Mouse (Mus musculus): Measurements from ENCODE around the gene Man2a1.

The Man2a1 gene

DNA sequence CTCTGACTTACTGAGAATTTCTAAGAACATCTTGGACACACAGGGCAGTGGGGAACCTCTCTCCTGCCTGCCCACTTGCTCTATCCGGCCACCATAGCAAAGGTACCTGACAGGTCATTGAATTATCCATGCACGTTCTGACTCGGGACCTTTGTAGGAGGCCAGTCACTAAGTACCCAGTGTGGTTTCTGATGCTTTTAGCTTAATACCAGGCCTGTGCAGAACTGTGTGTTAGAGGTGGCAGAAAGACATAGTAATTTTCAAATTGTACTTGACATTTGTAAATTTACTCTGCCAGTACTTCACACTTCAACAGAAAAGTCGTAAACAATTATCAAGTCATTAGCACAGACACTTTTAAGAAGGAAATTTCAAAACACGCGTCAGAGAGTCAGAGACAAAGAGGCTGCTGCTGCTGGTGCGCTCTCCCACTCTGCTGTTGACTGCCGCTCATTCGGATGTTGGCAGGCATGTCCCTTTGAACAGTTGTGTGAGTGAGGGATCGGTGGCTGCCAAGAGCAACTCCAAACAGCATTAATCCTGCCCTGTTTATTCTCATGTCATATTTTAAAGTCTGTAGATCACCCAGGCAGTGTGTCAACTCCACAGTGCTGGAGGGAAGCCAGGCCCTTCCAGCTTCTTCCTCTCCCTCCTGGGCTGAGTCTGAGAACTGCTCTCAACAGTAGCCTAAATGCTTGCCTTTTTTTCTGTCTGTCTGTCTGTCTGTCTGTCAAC, 76.4 kb downstream of the Man2a1 start:
- in situ Hi-C loops (cut with MboI; ENCODE audit: unreplicated experiment in 2 of 2): no loop called here

DNA sequence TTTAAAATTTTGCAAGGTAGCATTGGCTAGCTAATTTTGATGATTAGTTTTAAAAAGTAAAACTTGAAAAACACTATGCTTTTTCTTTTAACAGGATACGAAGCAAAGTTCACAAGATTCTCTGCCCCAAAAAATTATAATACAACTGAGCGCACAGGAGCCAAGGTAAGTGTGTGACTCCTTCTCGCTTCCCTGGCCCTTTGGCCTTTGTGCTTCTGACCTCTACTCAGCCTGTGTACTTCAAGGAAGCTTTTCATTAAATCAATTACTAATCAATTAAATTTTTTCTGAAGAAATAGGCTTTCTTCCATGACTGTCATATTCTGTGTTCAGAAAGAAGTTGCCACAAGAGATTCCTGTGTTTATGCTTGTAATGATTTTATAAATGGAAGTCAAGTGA, 80.9 kb downstream of the Man2a1 start:
- in situ Hi-C loops (cut with MboI; ENCODE audit: unreplicated experiment in 2 of 2): loop anchor here (5.0 to 10.0 kb wide), 2 partner anchors 56 to 63 kb away; no protein-coding TSS in a partner anchor

DNA sequence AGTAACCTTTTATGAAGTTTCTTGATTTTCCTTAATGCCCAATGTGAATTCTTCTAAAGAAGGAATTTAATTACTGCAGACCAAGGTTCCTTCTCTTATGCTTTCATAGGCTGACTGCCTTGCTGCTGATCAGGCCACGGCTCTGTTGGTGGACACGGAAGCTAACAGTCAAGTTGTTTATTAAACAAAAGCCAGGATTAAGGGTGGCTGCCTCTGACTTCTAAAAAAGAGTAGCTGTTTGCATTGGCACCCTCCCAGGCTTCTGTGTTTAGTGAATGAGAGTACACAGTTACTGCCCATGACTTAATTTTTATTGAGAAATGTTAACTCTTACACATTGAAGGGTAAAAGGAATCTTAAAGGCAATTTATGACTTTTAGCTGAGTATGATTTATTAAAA, 81.4 kb downstream of the Man2a1 start:
- in situ Hi-C loops (cut with MboI; ENCODE audit: unreplicated experiment in 2 of 2): loop anchor here (5.0 to 10.0 kb wide), 2 partner anchors 55 to 63 kb away; no protein-coding TSS in a partner anchor

DNA sequence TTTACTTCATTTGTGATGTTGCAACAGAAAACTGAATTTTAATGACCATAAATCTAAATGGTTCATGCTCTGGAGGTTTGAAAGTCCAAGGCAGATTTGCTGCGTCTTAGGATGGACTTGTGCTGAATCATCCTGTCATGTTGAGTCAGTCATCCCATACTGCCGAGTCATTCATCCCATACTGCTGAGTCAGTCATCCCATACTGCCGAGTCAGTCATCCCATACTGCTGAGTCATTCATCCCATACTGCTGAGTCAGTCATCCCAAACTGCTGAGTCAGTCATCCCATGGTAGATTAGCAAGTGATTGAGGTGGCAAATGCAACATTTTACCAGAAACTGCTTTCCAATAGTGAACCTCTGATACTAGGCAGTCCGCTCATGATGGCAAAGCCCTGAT, 83.6 kb downstream of the Man2a1 start:
- in situ Hi-C loops (cut with MboI; ENCODE audit: unreplicated experiment in 2 of 2): loop anchor here (5.0 to 10.0 kb wide), 2 partner anchors 53 to 61 kb away; no protein-coding TSS in a partner anchor

DNA sequence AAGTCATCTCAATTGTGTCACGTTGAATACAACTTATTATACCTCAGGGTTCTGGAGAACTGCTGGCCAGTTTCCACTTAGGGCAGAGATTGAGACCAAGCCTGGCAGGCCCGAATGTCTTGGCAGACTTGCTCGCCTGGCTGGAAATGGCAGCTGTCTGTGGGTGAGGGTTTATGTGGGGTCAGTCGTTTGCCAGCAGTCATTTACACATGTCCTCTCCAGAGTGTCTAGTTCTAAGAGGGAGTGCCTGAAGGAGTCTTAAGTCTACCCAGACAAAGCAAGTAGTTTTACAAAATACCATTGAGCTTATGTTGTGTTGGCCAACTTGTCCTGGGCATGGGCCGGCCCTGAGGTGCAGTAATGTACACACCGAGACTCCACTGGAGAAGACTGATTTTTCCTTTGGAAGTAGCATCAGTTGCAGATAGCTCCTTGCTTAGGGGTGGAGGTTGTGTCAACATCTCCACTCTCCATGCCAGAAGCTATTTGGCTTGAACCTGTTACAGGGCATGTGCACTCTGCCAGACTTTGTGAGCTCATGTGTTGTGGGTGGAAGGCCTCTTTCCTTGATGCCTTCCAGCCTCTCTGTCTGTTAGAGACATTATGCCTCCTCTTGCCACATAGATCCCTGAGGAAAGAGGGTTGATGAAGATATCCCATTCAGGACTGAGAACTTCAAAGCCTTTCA, 84.8 kb downstream of the Man2a1 start:
- in situ Hi-C loops (cut with MboI; ENCODE audit: unreplicated experiment in 2 of 2): loop anchor here in 1 of 2 experiments (10.0 kb wide), 1 partner anchor 59 kb away; no protein-coding TSS in a partner anchor

DNA sequence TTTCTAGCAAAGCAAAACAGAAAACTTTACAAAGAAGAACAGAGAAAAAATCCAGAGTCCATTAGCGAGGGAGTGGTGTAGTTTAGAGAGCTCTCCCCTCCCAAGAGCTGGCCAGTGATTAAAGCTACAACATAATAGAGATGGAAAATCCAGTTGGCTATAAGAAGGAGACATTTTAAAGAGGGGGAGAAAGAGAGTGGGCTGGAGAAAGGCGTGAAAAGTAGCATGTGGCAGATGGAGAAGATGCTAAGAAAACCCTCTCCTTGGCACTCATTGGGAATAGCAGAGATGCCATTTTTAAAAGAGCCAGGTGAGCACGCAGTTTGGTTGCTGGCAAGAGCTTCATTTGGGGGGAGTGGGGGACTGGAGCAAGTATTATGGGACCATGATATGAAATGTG, 89.1 kb downstream of the Man2a1 start:
- in situ Hi-C loops (cut with MboI; ENCODE audit: unreplicated experiment in 2 of 2): loop anchor here (10.0 kb wide), 2 partner anchors 55 to 165 kb away; no protein-coding TSS in a partner anchor

DNA sequence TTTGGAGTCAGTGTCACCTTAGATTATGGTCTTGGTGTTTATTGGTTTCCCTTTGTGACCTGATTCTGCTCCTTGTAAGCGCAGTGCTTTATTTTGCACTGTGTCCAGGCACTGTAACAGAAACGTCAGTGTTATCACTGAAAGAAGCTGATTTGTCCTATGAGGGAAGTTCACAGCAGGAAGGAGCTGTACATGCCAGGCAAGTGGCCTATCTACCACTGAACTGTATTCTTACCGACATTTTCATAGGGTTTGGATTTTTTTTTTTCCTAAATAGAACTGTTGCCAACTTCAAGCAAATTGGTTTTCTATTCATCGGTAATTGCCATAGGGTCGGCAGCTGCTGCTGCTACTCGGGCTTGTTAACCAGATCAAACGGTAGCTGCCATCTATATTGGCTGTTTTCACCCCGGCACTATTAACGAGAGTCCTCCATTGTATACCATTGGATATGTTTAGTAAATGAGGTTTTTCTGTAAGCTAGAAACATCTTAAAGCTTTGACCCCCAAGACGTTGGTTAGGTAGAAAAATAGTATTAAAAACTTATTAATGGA, 96.8 kb downstream of the Man2a1 start:
- in situ Hi-C loops (cut with MboI; ENCODE audit: unreplicated experiment in 2 of 2): loop anchor here in 1 of 2 experiments (10.0 kb wide), 1 partner anchor 173 kb away; no protein-coding TSS in a partner anchor

DNA sequence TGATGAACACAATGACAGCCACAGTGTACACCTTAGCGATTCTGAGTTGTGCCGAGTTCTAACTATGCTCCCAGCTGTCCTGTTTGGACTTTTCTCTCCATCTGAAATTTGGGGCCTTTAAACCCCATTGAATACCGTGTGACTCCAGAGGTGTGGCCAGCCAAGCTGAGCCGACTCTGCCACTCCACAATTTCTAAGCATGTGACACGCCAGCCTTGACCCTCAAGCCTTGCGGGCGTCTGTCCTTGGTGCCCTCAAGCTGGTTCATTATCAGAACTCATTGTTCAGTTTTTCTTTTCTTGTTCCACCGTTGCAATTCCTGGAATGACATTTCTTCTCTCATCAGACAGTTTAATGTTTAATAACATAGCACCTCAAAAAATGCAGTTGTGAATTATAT, 98.0 kb downstream of the Man2a1 start:
- in situ Hi-C loops (cut with MboI; ENCODE audit: unreplicated experiment in 2 of 2): loop anchor here in 1 of 2 experiments (10.0 kb wide), 1 partner anchor 174 kb away; no protein-coding TSS in a partner anchor

DNA sequence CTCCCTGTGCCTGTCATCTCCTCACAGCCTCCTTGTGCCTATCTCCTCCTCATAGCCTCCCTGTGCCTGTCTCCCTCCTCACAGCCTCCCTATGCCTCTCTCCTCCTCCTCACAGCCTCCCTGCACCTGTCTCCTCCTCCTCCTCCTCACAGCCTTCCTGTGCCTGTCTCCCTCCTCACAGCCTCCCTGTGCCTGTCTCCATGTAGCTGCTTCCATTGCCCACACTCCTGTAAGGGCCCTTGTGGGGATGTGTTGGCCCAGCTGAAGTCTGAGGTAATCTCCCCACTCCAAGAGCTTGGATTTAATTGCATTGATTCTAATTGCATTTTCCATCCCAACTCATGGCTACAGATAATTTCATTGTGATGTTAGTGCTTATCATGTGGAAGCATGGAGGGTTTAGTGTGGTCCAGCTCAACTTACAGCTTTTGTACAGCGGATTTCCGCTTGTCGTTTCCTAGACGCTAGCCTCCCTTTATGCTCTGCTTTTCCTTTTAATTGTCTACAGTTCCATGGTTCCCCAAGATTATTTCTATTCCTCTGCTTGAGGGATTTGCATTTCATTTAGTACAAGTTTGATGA, 103.2 kb downstream of the Man2a1 start:
- in situ Hi-C loops (cut with MboI; ENCODE audit: unreplicated experiment in 2 of 2): no loop called here

DNA sequence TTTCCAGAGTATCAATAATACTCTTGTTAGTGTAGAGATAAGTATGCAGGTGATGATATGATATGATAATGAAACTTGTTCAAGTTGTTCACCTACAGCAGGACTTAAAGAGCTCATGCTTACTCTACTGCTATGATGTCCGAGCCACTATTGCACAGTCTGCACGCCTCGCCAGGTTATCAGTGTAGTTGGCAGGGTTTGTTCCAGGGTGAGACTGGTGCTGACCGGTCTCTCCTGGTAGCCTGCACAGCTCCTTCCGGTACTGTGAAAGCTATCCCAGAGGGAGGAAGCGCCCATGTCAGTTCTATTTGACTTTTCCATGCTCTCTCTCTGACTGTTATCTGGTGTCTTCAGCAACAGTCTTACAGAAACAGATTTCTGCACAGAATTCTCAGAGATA, 107.0 kb downstream of the Man2a1 start:
- in situ Hi-C loops (cut with MboI; ENCODE audit: unreplicated experiment in 2 of 2): no loop called here

DNA sequence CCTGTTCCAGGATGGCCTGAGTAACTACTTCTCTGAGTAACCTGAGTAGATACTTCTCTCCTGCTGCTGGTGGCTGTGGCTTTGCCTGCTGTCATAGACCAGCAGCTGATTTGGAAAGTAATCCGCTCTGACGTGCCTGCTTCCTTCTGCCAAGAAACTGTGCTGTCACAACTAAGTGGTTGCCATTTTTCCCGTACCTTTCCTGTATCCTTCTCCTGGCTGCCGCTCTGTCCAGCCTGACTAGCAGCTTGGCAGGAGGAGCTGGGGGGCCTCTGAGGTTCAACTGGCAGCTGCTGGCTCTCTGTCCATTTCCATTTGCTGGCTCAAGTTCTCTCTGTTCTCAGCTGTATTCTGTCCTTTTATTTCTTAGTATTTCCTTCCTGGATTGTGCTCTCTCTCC, 115.8 kb downstream of the Man2a1 start:
- in situ Hi-C loops (cut with MboI; ENCODE audit: unreplicated experiment in 2 of 2): no loop called here

DNA sequence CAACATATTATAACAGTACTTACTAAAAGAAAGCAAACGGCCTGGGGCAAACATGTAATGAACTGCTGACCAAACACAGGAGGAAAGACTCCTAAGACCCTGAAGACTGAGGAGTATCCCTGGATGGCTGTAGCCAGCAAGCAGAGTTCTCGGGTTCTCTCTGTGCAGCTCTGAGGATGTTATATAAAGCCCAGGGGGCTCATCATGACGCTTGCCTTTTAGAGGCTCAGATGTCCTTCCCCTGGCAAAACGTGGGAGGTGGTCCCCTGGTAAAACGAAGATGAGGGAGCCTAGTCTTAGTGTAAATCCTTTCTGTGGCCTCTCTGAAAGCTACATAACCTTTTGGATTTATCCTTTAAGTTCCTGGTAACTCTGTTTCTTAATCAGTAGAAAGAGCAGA, 119.2 kb downstream of the Man2a1 start:
- in situ Hi-C loops (cut with MboI; ENCODE audit: unreplicated experiment in 2 of 2): no loop called here

DNA sequence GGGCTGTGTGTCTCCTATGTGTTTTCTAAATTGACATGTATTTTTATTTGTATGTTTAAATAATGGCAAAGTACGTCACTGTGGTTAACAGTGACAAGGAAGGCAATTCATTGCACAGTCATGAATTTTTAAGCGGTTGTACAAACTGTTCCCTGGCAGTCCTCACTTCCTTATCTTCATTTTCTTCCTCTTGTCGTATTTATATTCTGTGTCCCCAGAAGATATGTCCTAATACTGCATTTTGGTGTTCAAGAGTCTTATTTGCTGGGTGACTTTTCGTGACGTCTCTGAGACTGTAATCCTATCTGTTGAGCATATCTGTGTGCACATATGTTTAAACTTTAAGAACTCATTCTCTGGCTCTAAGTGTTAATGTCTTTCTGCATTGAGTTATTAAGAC, 120.6 kb downstream of the Man2a1 start:
- in situ Hi-C loops (cut with MboI; ENCODE audit: unreplicated experiment in 2 of 2): no loop called here

DNA sequence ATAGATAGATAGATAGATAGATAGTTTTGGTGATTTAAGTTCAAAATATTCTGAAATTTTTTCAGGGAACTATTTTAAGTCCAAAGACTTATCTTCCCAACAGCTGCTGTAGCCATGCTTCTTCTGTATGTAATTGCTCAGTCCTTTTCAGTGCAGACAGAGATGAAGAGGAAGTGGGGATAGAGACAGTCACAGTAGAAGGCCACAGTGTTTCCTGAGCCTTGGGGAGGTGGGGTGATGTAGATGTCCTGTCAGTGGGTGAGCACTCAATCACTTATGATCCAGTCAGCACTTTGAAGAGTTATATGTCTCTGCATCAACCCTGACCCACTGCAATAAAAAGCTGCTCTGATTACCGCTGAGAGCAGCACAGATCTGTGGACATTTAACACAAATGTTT, 122.6 kb downstream of the Man2a1 start:
- in situ Hi-C loops (cut with MboI; ENCODE audit: unreplicated experiment in 2 of 2): no loop called here

DNA sequence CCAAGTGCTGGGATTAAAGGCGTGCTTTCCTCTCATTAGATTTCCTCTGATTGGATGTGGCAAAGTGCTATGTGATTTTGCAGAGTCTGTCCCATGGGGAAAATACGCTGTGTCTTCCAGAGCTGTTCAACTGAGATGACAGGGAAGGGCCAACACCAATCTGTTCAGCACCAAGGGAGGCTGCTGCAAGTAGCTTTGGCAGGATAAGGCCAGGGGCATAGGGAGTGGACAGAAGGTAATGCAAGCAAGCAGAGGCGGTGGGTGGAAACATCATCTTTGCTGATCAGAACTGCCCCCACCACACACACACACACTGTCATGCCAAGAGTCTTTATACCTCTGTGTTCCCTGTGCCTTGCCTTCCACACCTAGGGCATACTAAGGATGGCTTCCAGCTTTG, 124.7 kb downstream of the Man2a1 start:
- in situ Hi-C loops (cut with MboI; ENCODE audit: unreplicated experiment in 2 of 2): no loop called here

DNA sequence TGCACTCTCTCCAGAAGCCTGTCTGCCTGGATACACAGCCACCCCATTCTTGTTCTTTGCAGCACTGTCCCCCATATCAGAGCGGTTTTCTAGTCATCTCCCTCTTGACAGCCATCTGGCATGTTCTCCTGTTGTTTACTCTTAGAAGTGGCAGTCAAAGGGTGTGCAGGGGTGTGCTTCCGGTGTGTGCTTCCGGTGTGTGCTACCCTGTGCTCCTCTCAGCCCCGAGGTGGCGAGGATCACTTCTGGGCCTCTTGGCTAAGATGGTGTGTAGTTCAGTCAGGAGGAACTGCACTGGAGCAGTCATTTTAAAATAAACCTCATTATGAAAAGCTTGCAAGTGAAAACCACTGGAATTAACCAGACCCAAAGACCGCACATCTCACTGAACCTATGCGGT, 125.5 kb downstream of the Man2a1 start:
- in situ Hi-C loops (cut with MboI; ENCODE audit: unreplicated experiment in 2 of 2): no loop called here

DNA sequence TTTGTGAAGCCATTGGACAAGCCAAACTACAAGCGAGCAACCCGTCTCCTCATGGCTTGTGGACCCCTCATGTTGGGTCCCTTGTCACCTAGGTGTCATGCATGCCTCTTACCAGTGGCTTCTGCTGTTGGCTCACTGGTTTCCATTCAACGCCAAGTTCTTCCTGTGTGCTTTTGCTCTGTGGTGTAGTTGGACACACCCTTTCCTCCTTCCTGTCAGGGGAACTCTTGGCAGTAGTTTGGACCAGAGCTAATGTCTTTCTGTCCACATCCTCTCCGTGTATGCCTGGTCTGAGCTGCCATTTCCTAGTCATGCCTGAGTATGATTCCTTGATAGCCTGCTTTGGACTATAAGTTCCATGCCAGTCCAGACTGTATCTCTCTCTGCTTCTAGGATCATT, 135.0 kb downstream of the Man2a1 start:
- in situ Hi-C loops (cut with MboI; ENCODE audit: unreplicated experiment in 2 of 2): loop anchor here (5.0 to 10.0 kb wide), 2 partner anchors 53 to 121 kb away; no protein-coding TSS in a partner anchor

DNA sequence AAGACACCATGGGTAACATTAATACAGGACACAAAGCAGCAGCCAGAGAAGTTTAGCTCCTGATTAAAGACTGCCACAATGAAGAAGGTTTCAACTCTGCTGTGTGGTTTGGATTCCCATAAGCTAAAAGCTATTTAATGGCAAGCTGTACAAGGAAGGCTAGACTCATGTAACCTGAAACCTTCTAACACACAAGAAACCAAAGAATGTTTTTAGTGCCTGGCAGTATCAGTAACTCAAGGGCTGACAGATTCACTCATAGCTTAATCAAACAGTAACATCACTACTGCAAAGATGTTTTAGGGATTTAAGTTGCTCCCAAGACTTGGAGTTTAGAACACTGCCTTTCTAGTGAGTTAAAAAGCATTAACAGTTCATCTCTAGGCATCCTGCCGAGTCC, 137.4 kb downstream of the Man2a1 start:
- in situ Hi-C loops (cut with MboI; ENCODE audit: unreplicated experiment in 2 of 2): loop anchor here (5.0 to 10.0 kb wide), 2 partner anchors 56 to 123 kb away; no protein-coding TSS in a partner anchor

DNA sequence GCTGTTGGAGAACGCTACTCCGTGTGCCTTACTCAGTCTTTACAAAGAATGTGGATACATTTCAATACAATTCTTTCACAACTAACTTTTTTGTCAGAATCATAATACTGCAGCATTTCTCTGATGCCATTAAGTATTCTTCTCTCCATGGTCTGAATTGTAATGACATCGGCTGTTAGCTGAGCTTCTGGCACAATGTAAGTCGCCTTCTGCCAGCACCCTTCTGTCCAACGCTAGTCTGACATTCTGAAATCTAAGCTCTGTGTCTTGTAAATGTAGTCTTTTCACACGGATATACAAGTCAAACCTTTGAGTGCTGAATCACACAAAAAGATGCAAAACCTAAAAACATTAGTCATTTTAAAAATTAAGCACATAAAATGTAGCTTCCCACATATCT, 138.6 kb downstream of the Man2a1 start:
- in situ Hi-C loops (cut with MboI; ENCODE audit: unreplicated experiment in 2 of 2): loop anchor here (5.0 to 10.0 kb wide), 2 partner anchors 57 to 124 kb away; no protein-coding TSS in a partner anchor

DNA sequence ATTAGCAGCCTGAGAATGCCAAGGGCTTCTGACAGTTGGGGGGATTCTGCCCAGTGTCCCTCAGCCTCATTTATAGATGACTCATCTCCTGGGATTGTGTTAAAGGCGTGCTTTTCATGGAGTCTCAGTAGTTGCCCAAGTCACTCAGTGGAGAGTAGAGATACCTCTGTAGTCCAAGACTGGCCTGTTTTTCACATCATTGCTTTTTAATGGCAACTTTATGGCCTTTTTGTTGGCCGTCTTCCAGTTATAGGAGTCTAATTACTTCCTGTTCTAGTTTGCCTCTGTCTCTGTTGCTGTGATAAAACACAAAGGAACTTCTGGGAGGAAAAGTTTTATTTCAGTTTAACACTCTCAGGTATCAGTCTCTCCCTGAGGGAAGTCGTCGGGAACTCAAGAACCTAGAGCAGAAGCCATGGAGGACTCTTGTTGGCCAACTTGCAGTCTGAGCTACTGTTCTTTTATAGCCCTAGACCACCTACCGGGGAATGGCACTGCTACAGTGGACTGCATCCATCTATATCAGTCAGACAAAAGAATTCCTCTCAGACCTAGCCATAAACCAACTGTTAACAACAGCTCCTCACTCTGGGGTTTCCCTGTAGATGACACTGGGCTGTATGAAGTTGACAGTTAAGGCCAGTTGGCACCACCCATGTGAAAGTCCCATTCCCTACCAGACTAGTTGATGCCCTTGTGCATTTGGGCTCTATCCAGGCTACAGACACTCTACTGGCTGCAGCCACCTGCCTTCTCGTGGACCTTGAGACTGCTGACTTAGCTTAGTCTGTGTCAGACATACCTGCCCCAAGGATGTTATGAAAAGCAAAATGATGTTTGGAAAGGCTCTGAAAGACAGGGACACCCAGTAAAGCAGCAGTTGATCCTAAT, 142.4 kb downstream of the Man2a1 start:
- in situ Hi-C loops (cut with MboI; ENCODE audit: unreplicated experiment in 2 of 2): loop anchor here in 1 of 2 experiments (10.0 kb wide), 1 partner anchor 58 kb away; no protein-coding TSS in a partner anchor

Measured in v-Abl transformed pro-B cells (cell line).